Mouse (Mus musculus): ENCODE results near the gene Map3k3. TPM values are rescaled to one million over a fixed set of nuclear protein-coding genes. Genes with fewer than 3 reads are reported as not detected.

The Map3k3 gene
- polyA plus RNA-seq, 2 experiments, result 3.8 to 5.5 TPM

DNA sequence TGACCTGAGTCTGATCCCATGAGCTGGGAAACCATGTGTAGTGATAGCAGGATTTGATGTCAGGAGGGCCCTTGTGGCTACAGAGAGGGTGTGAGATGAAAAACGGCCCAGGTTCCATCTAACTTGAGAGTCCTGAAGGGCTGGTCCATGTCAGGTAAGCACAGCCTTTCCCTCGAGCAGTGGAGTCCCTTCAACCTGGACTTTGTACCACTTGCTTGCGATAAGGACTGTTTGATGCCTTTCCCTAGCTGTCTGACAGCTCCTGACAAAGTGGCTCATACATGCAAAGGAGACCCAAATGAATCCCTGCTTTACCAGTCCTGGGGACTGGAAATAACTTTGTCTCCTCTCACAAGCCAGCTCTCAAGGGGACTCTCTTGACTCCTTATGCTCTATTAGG is 66.8 kb downstream of the Map3k3 start:
- Histone ChIP-seq H3K9me3 (ENCODE audit: control insufficient read depth, low read length) (no peaks in the 10 kb centered on the region), H3K27ac (no peak overlapping the region), H3K27me3 (ENCODE audit: control insufficient read depth, insufficient read depth, low read length) (no peaks in the 10 kb centered on the region), H3K4me2 (ENCODE audit: low read depth) (no peak overlapping the region), H3K9ac (replicated peaks) (no peak overlapping the region), H3K4me3 (ENCODE audit: insufficient read depth in 1 of 2, low read depth in 2 of 2, low read length in 2 of 2) (no peak overlapping the region), H3K36me3 (replicated peaks; ENCODE audit: control insufficient read depth, insufficient read depth, low read depth) (peaks cover 6% of the 10 kb centered on the region; the same call in 1 of the 2 replicates), H3K4me1 (replicated peaks; ENCODE audit: control insufficient read depth in 2 of 2, insufficient read depth in 2 of 2, low read length in 1 of 2) (no peaks in the 10 kb centered on the region; a peak in 2 of 4 replicates)
- ATAC-seq (ENCODE audit: insufficient read depth) (no peak), DNase-seq (ENCODE audit: low read depth in 3 of 3, low spot score in 3 of 3) (no peak)
- WGBS (ENCODE audit: insufficient replicate concordance), result 63% methylated on average over 3 of the region's 3 CpGs
- TF ChIP-seq CTCF (IDR thresholded peaks at IDR 0.05; ENCODE audit: low read depth), result no peak
- TF ChIP-seq EP300 (IDR thresholded peaks at IDR 0.05; ENCODE audit: low read depth), result no peak

DNA sequence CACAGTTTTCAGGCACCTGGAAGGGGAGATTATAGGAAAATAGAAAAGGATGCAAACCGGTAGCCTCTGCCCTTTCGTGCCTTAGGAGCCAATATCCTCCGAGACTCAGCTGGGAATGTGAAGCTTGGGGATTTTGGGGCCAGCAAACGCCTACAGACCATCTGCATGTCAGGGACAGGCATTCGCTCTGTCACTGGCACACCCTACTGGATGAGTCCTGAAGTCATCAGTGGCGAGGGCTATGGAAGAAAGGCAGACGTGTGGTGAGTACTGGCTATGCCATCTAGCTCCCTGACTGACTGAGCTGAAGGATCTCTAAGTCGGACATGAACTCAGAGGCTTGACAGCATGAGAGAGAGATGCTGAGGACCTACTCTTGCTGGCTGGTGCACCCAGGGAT is 67.7 kb downstream of the Map3k3 start:
- H3K9ac ChIP-seq (replicated peaks), result no peak overlapping the region
- H3K9me3 ChIP-seq (ENCODE audit: control insufficient read depth, low read length), result no peaks in the 10 kb centered on the region
- 65% methylated on average over 8 of the region's 8 CpGs for WGBS (ENCODE audit: insufficient replicate concordance)
- H3K4me3 ChIP-seq (ENCODE audit: insufficient read depth in 1 of 2, low read depth in 2 of 2, low read length in 2 of 2), result no peak overlapping the region
- no peaks in the 10 kb centered on the region; a peak in 2 of 4 replicates for H3K4me1 ChIP-seq (replicated peaks; ENCODE audit: control insufficient read depth in 2 of 2, insufficient read depth in 2 of 2, low read length in 1 of 2)
- H3K27me3 ChIP-seq (ENCODE audit: control insufficient read depth, insufficient read depth, low read length), result no peaks in the 10 kb centered on the region
- peaks cover 6% of the 10 kb centered on the region; the same call in 1 of the 2 replicates for H3K36me3 ChIP-seq (replicated peaks; ENCODE audit: control insufficient read depth, insufficient read depth, low read depth)
- DNase-seq (ENCODE audit: low read depth in 3 of 3, low spot score in 3 of 3) (no peak), ATAC-seq (ENCODE audit: insufficient read depth) (no peak)
- no peak overlapping the region for H3K4me2 ChIP-seq (ENCODE audit: low read depth)
- no peak overlapping the region for H3K27ac ChIP-seq
- TF ChIP-seq CTCF (IDR thresholded peaks at IDR 0.05; ENCODE audit: low read depth), result peak; percentile 12; the same call in 1 of the 2 replicates
- TF ChIP-seq EP300 (IDR thresholded peaks at IDR 0.05; ENCODE audit: low read depth), result no peak

DNA sequence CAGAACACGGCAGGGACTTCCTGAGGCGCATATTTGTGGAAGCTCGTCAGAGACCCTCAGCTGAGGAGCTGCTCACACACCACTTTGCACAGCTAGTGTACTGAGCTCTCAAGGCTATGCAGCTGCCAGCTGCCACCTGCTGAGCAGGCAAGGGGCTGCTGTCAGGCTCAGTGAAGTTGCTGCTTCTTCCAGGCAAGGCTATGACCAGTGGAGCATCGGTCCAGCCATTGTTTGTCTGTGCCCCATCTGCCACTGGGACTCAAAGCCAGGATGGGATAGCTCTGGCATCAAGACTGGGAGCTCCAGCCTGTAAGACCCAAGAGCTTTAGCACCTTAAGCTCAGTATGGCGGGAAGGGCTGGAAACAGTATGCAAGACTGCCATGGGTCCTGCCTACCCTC is 69.7 kb downstream of the Map3k3 start:
- no peak for ATAC-seq (ENCODE audit: insufficient read depth)
- no peaks in the 10 kb centered on the region for H3K27me3 ChIP-seq (ENCODE audit: control insufficient read depth, insufficient read depth, low read length)
- H3K4me1 ChIP-seq (replicated peaks; ENCODE audit: control insufficient read depth in 2 of 2, insufficient read depth in 2 of 2, low read length in 1 of 2), result no peaks in the 10 kb centered on the region; a peak in 2 of 4 replicates
- 60% methylated on average over 5 of the region's 5 CpGs for WGBS (ENCODE audit: insufficient replicate concordance)
- no peak overlapping the region for H3K4me3 ChIP-seq (ENCODE audit: insufficient read depth in 1 of 2, low read depth in 2 of 2, low read length in 2 of 2)
- TF ChIP-seq EP300 (IDR thresholded peaks at IDR 0.05; ENCODE audit: low read depth), result no peak
- peaks cover 6% of the 10 kb centered on the region; the same call in 1 of the 2 replicates for H3K36me3 ChIP-seq (replicated peaks; ENCODE audit: control insufficient read depth, insufficient read depth, low read depth)
- H3K27ac ChIP-seq, result no peak overlapping the region
- H3K4me2 ChIP-seq (ENCODE audit: low read depth), result no peak overlapping the region
- DNase-seq (ENCODE audit: low read depth in 3 of 3, low spot score in 3 of 3), result no peak
- H3K9me3 ChIP-seq (ENCODE audit: control insufficient read depth, low read length), result no peaks in the 10 kb centered on the region
- H3K9ac ChIP-seq (replicated peaks), result no peak overlapping the region

DNA sequence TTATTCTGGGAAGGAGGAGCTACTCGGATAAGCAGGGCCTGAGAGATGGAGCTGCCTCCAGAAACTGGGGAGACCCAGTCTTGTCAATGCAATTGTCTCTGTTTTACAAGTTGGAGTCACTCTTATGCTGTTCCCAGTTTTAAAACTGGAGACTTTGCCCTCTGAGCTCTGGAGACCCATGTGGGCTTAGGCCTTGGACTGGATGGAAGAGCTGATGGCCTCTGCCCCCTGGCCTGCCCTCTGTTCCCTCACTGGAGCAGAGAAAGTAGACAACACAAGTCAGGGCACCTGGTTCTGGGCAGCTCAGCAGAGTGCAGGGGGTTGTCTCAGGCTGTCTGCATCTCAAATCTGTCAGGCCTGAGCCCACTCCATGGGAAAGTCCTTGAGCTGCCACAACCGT is 70.4 kb downstream of the Map3k3 start:
- Histone ChIP-seq H3K4me2 (ENCODE audit: low read depth) (no peak overlapping the region), H3K9ac (replicated peaks) (no peak overlapping the region), H3K4me3 (ENCODE audit: insufficient read depth in 1 of 2, low read depth in 2 of 2, low read length in 2 of 2) (no peak overlapping the region), H3K27ac (no peak overlapping the region), H3K4me1 (replicated peaks; ENCODE audit: control insufficient read depth in 2 of 2, insufficient read depth in 2 of 2, low read length in 1 of 2) (no peaks in the 10 kb centered on the region; a peak in 2 of 4 replicates), H3K27me3 (ENCODE audit: control insufficient read depth, insufficient read depth, low read length) (no peaks in the 10 kb centered on the region), H3K9me3 (ENCODE audit: control insufficient read depth, low read length) (no peaks in the 10 kb centered on the region), H3K36me3 (replicated peaks; ENCODE audit: control insufficient read depth, insufficient read depth, low read depth) (peaks cover 6% of the 10 kb centered on the region; the same call in 1 of the 2 replicates)
- no peak for TF ChIP-seq CTCF (IDR thresholded peaks at IDR 0.05; ENCODE audit: low read depth)
- TF ChIP-seq EP300 (IDR thresholded peaks at IDR 0.05; ENCODE audit: low read depth), result no peak
- WGBS (ENCODE audit: insufficient replicate concordance), result 40% methylated on average over 2 of the region's 2 CpGs
- no peak for ATAC-seq (ENCODE audit: insufficient read depth)
- DNase-seq (ENCODE audit: low read depth in 3 of 3, low spot score in 3 of 3), result no peak

DNA sequence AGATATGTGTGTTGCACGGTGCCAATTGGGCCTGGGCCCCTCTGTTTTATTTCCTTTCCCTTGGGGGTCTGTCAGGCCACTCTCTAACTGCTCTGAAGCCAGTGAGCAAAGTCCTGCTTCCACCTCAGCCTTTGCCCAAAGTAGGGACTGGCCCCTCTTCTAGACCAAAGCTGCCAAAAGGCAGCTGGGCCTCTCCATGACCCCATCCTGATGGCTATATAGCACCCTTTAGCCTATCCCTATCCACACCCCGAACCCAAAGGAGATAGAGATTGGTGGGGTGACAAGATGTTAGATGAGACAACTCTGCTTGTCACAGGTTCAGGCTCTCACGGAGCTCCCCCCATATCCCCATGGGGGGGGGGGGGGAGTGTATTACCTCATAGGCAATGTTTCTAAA is 71.3 kb downstream of the Map3k3 start:
- 43% methylated on average over 3 of the region's 3 CpGs for WGBS (ENCODE audit: insufficient replicate concordance)

More for the DNA sequence above, 71.3 kb downstream of the Map3k3 start:
- TF ChIP-seq EP300 (IDR thresholded peaks at IDR 0.05; ENCODE audit: low read depth), result no peak
- TF ChIP-seq CTCF (IDR thresholded peaks at IDR 0.05; ENCODE audit: low read depth), result no peak
- Histone ChIP-seq H3K27me3 (ENCODE audit: control insufficient read depth, insufficient read depth, low read length) (no peaks in the 10 kb centered on the region), H3K9me3 (ENCODE audit: control insufficient read depth, low read length) (no peaks in the 10 kb centered on the region), H3K4me2 (ENCODE audit: low read depth) (no peak overlapping the region), H3K9ac (replicated peaks) (no peak overlapping the region), H3K27ac (no peak overlapping the region), H3K36me3 (replicated peaks; ENCODE audit: control insufficient read depth, insufficient read depth, low read depth) (no peaks in the 10 kb centered on the region), H3K4me3 (ENCODE audit: insufficient read depth in 1 of 2, low read depth in 2 of 2, low read length in 2 of 2) (no peak overlapping the region), H3K4me1 (replicated peaks; ENCODE audit: control insufficient read depth in 2 of 2, insufficient read depth in 2 of 2, low read length in 1 of 2) (no peaks in the 10 kb centered on the region; a peak in 2 of 4 replicates)
- no peak for DNase-seq (ENCODE audit: low read depth in 3 of 3, low spot score in 3 of 3)
- no peak for ATAC-seq (ENCODE audit: insufficient read depth)
